Comparison of ENCODE assay signal across 16 mouse cellular contexts in genomic region chr14:104649980-104650379, GRCm38 (mm10).
"Had no signal": no experiment of that assay in that cellular context is flagged by ENCODE, and none has a peak within 500 bp of the region (broad histone marks: within the 10 kb centered on the region; RNA-seq: fewer than 3 reads in every experiment).

No protein-coding gene starts in this region.

- H3K4me2 ChIP-seq: lung, embryonic 14.5 days; midbrain, embryonic 11.5 days; midbrain, embryonic 13.5 days; midbrain, embryonic 15.5 days; neural tube, embryonic 12.5 days; stomach, embryonic 15.5 days had no signal

- H3K27ac ChIP-seq: macrophage; midbrain, embryonic 13.5 days; midbrain, embryonic 15.5 days; neural tube, embryonic 12.5 days; stomach, embryonic 15.5 days; stomach, postnatal 0 days had no signal

- ATAC-seq: midbrain, embryonic 13.5 days; midbrain, embryonic 15.5 days had no signal

- H3K27me3 ChIP-seq: megakaryocyte, embryonic 14.5 days; midbrain, embryonic 13.5 days; midbrain, embryonic 15.5 days; neural tube, embryonic 12.5 days; stomach, embryonic 15.5 days had no signal

- H3K9me3 ChIP-seq: midbrain, embryonic 13.5 days; midbrain, embryonic 15.5 days; neural tube, embryonic 12.5 days; stomach, embryonic 15.5 days had no signal

- H3K36me3 ChIP-seq: midbrain, embryonic 13.5 days; midbrain, embryonic 15.5 days; neural tube, embryonic 12.5 days; stomach, embryonic 15.5 days had no signal

- H3K9ac ChIP-seq: lung, embryonic 14.5 days; midbrain, embryonic 13.5 days; midbrain, embryonic 15.5 days; neural tube, embryonic 12.5 days; stomach, embryonic 15.5 days had no signal

- H3K4me1 ChIP-seq: megakaryocyte, embryonic 14.5 days; stomach, embryonic 15.5 days had no signal

- DNase-seq: lung, adult 18-20 months; lung, embryonic 14.5 days; lung, postnatal 10 days; lung, postnatal 36 days; right cerebral cortex, postnatal 14 days; thymus, adult 2 months; thymus, postnatal 25 days; thymus, postnatal 4 days had no signal

- H3K4me3 ChIP-seq: megakaryocyte, embryonic 14.5 days; midbrain, embryonic 13.5 days; midbrain, embryonic 15.5 days; neural tube, embryonic 12.5 days; stomach, embryonic 15.5 days had no signal
